Mouse (Mus musculus): ENCODE results near the gene Ccdc88b.

The Ccdc88b gene

DNA sequence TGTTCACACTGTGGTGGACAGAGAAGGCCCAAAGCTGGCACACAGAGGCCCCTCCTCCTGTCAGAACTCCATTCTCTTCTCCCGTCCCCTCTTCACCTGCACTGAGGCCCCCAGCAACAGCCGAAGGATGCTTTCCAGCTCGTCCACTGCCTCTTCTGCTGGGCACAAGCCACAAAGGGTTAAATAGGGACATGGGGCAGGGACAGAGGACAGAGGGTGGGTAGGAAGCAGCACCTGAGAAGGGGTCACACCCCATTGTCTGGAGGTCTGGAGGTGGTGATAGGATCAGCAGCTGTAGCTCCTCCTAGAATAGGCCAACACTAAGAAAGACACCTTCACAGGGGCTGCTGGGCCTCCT, 1.0 kb downstream of the Ccdc88b start:
- DNase-seq (ENCODE audit: low spot score in 2 of 2) = no peak

DNA sequence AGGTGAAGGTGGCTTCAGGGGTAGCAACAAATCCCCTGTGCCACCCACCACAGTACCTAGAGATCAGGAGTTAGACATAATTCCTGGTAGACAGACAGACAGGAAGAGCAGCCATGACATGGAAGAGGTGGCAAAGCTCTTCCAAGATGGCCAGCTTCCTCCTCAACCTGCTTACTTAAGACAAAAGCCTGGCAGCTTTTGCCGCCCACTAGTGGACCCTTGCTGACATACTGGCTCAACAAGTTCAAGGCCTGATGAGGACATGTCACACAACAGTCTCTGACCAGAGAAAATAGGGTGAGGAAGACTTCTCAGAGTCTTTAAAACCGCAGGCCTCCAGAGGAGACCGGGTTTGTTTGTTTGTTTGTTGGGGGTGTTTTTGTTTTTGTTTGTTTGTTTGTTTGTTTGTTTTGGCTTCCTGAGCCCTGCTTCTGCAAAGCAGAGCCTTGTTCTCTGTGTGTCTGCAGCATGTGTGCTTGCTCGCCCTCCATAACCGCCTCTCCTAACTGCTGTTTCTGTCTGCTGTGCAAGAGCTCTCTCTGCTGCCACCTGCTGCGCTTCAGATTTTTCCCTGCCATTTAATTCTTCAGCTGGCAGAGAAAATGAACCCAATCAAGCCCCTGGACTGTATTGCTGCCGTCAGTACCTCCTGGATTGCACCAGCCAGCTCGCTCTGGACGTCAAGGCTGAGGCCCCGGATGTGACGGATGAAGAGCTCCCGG, 1.6 kb downstream of the Ccdc88b start:
- DNase-seq (ENCODE audit: low spot score in 2 of 2) = no peak

DNA sequence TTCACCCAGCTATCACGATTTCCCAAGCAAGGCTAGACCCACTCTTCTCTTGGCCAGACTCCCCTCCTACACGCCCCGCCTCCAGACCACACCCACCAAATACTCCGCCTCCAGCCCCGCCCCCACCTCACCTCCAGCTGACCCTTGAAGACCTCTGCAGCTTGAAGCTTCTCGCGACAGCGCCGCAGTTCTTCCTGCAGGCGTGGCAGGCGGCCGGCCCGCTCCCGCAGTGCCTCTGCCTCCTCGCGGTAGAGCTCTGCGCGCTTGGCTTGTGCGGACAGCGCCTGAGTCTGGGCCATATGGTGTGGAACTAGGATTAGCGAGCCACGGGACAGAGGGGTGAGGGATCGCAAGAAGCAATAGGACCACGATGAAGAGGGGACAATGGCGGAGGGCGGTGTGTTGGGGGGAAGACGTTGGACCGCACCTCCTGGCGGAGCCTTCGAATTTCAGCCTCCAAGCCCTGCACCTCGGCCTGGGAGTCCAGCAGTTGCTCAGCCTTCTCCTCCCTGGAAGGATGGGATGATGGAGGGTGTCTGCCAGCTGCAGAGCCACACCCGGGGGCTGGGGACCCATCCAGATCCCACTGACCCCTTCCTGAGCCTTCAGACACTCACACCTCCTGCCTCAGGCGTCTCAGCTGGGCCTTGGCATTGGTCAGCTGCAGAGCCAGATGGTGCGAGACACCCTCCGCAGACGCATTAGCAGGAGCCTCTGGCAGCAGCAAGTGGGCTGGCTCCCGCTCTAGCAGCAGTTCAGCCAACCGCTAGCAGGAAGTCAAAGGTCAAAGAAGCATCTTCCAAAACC, 2.6 kb downstream of the Ccdc88b start:
- DNase-seq (ENCODE audit: low spot score in 2 of 2) = no peak

DNA sequence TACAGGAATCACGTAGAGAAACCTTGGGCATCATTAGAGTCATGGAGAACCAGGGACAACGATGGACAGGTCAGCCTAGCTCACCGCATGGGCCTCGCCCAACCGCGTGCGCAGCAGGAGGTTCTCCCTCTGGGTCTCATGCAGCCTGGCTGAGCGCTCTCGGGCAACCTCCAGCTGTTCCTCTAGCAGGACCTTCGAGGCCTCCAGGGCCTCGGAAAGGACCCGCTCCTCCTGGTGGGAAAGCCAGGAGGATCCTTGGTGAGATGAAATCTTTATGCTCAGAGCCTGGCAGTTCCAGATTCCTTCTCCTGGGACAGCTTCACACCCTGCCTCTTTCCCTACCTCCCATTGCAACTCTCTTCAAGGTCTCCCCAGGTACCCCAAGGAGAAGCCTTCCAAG, 3.4 kb downstream of the Ccdc88b start:
- DNase-seq (ENCODE audit: low spot score in 2 of 2) = no peak

DNA sequence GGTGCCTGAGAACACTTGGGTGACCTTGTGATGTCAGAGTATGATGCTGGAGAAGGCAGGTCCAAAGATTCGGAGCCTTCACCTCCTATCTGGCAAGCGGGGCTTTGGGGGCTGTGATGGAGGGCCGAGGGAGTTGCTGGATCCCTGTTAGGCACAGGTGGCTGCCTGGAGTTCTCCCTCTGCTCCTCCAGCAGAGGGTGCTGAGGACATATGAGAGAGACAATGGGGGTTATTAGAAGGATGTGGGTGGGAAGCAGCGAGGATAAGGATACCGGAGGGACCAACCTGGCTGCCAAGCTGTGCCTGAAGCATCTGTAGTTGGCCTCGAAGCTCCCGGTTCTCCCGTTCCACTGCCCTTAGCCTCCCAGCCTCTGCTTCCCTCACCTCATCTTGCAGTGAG, 4.1 kb downstream of the Ccdc88b start:
- DNase-seq (ENCODE audit: low spot score in 2 of 2) = no peak

DNA sequence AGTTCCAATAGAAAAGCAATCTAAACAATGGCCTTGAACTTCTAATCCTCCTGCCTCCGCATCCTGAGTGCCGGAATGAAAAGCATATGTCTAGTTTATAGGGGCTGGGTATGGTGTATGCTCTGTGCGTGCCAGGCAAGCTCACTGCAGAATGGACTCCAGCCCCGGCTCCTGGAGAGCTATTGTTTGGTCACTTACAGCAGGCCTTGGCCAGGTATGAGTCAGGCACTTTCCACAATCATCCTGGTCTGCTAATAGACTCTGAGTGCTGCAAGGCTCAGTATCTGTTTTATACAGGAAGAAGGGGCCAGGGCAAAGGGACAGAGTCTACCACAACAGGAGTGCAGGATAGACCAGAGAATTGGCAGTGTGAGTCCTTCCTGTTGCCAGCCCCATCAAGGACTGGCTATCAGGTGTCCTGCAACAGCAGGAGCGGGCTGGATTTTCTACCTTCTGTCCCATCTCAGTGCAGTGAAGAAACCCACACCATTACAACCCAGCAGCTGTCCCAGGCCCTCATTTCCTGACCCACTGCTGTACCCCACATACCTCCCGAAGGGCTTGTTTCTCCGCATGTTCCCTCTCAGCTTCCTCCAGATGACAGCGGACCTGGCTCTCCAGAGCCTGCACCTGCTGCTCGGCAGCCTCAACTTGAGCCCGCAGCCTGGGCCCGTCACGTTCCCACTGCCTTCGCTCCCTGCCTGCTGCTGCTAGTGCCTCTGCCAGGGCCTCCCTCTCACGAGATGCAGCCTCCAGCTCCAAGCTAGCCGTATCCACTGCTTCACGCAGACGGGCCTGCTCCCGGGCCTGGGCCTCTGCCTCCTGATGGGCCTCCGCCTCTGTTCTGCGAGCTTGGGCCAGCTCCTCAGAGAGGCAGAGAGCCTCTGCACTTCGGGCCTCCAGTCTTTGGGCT, 5.4 kb downstream of the Ccdc88b start:
- no peak for DNase-seq (ENCODE audit: low spot score in 2 of 2)

DNA sequence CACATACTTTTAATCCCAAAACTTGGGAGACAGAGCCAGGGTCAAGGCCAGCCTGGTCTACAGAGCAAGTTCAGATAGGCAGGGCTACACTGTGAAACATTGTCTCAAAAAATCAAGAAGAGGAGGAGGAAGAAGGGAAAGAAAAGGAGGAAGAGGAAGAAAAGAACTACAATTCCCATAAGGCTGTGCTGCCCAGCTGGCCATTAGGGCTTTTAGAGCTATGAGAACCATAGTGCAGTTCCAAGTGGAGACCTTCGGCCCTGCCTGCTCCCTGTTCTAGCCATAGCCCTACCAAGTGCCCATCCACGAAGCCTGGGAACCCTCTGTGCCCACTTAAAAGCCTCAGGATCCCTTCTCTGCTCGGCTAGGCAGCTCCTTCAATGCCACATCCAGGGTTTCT, 6.5 kb downstream of the Ccdc88b start:
- DNase-seq (ENCODE audit: low spot score in 2 of 2) = no peak

DNA sequence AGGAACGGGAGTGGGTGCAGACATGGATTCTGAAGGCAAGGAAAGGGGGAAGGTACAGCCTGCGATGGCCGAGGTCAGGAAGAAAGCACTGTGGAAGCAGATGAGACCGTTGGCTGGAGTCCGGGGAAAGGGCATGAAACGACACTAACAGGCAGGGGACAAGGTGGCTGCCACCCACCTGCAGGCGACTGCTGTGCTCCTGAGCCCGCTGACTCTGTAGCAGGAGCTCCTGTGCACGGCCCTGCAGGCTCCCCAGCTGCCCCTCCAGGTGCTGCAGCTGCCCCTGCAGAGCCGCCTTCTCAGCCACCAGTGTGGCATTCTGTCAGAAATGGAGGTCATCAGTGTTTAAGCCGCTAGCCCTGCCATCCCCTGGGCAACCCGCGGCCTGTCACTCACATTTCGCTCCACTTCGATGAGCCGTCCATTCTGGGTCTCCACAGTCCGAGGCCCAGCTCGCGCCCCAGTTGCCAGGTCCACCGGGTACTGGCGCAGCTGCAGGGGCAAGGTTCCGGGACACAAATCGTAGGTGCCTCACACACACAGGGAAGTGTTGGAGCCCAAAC, 8.4 kb downstream of the Ccdc88b start:
- no peak for DNase-seq (ENCODE audit: low spot score in 2 of 2)

DNA sequence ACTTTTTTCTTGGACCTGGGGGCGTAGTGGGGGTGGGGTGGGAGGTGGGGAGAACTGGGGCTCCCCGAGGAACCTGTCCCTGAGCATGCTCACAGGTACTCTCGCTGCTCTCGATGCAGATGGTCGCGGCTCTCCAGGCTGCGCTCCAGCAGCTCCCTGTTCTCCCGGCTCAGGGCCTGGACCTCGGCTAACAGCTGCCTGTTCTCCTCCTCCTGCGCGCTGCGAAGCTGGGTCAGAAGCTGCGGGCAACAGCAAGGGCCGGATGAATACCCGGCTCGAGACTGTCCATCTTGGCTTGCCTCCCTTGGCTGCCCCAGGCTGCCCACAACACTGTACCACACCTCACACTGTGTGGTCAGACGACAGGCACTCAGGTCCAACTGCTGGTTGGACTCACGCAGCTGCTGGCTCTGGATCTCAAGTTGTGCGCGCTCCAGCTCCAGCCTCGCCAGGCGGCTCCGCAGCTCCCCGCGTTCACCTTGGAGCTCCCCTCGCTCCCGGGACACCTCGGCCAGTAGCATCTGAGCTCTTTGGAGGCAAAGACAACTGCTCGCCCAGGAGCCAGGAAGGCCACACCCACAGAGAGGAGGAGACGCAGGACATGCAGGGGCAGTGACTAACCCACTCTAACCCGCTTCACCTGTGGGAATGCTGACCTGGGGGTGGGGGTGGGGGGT, 10.0 kb downstream of the Ccdc88b start:
- DNase-seq (ENCODE audit: low spot score in 2 of 2) = no peak

DNA sequence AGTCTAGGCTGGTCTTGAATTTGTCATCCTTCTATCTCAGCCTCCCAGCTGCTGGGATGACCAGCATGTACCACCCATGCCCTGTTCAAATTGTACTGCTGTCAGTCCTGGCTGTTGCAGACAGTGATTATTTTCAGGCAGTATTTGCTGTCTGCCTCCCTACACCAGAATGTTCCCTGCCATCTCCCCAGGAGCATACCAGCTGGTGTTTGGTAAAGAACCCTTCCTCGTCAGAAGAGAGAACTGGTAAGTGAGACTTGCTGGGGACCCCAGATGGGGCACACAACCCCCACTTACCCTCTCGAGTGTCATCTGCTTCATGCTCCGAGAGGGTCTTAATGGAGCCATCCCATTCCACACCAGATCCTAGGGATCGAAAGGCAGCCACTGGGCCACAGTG, 12.0 kb downstream of the Ccdc88b start:
- no peak for DNase-seq (ENCODE audit: low spot score in 2 of 2)

DNA sequence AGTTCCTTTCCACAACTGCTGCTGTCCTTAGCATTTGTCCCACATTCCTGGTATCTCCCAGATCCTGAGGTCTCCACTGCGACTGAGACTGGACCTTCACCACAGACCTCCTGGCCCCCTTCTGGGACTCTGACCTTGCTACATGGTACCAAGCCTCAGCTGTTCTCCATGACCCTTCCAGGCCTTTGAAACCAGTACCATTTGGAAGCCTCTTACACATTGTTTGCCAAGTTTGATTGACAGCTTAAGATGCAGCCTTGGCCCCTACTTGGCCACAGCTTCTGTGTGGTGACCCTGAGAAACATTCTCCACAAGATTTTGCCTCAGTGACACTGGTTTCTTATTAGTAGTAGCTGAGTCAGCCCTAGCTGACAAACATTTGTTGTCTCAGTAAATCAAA, 15.7 kb downstream of the Ccdc88b start:
- no peak for DNase-seq (ENCODE audit: low spot score in 2 of 2)

DNA sequence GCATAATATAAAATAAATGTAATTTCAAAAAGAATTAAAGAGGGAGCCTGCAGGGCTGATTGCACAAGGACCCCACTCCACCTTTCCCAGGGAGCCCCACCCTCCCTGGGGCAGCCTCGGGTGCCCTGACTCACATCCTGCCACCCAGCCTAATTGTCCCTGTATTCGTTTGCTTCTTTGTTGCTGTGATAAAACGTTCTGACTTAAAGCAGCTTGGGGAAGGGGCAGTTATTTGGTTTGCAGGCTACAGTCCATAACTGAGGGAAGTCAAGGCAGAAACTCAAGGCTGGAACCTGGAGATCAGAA, 16.8 kb downstream of the Ccdc88b start:
- DNase-seq (ENCODE audit: low spot score in 2 of 2) = no peak

DNA sequence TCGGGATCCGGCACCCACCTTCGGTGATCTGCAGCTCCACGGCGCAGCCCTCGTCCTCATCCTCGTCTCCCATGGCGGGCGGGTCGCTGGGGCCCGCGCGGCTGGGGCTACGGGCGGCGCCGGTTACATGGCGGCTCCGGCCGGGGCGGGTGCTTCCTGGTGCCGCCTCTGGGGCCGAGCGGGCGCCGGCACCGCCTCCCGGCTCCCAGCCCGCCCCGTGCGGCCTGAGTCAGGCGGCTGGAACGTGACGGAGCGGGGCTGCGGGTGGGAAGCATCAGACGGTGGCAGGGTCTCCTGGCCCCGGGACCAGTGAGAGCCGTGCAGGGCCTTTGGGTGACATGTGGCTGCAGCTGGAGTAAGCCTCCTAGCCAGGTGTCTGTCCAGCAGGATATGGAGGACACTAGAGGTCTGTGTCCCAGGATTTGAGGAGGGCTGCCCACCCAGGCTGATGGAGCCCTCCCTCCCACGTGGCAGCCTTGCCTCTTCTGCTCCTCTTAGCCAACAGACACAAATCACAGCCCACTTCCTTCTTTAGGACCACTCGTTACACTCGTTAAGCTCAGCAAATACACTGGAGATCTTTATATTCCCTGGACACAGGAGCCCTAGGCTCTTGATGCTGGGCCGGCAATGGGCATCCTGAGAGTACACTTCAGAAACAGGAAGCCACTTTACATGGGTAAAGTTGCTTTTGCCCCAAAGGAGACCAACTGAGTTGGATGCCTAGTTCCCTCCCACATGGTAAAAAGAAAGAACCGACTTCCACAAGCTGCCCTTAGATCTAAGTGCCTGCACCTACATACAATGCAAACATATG, 17.3 kb downstream of the Ccdc88b start, which contains the start of gene Rps6ka4:
Gene Rps6ka4, minus strand, starts transcription at position 162 of the 817 bp plus-strand sequence.
- DNase-seq (ENCODE audit: low spot score in 2 of 2) = peak; percentile 47 to 49

DNA sequence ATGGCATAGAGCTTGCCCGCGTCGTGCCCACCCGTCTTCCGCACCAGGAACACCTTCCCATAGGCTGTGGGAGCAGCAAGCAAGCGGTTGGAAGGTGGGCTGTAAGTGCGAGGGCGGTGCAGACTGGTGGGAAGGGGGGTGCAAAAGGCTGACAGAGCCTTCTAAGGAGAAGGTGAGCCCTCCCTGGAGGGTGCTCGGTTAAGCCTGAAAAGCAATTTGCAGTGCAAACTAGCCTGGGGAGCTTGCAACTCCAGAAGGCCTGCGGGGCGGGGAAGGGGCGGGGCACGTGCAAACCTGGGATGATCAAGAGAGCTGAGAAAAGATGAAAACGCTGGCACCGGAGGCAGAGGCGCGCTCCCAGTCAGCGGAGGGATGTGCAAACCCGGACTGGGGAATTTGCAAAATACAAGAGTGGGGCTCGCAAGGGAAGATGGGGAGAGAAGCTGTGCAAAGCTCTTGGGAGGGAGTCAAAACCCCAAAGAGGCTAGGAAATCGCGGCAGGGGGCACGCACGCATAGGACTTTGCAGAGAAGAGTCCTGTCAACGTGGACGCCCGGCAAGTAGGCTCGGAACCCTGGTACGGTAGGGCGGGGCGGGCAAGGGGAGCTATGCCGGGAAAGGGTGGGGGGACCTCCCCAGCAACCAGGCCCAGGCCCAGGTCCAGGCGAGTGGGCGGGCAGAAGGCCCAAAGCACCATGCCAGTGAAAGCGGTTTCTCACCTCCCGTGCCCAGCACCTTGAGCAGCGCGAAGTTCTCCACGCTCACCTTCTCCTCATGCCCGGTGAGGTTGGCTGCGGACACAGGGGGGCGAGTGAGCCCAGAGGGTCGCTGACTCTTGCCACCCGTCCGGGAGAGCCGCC, 18.2 kb downstream of the Ccdc88b start:
- peak; percentile 67 to 68 for DNase-seq (ENCODE audit: low spot score in 2 of 2)

DNA sequence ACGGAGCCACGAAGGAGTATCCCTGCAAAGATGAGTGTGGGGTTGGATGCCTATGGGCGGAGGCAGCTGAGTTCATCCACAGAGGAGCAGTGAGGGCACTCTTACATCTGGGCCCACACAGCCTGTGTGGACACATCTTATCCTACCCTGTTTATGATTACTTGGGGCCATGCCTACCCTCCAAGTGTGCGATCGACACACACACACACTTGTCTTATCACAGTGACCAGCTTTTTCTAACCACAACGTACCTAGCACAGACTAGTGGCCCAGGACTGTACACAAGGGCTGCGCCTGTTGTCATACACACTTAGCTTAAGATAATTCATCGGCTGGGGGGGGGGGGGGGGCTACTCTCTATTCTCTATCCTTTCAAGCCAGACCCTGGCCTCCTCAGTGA, 25.6 kb downstream of the Ccdc88b start:
- DNase-seq (ENCODE audit: low spot score in 2 of 2) = no peak

DNA sequence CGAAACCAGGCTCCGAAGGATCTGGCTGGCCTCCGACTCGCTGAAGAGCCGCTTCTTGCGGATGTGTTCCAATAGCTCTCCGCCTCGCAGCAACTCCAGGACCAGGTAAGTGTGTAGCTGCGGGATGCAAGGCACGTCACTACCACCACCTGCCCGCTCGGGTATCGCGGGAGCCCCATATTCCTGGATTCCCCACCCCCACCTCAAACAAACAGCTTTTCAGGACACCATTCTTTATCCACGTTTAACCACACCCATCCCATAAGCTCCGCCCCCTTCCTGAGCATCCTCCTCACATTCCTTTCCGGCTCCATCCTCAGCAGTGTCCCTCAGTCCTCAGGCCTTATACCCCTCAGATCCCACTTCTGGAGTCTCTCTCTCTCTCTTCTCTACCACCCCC, 26.7 kb downstream of the Ccdc88b start:
- DNase-seq (ENCODE audit: low spot score in 2 of 2) = no peak

DNA sequence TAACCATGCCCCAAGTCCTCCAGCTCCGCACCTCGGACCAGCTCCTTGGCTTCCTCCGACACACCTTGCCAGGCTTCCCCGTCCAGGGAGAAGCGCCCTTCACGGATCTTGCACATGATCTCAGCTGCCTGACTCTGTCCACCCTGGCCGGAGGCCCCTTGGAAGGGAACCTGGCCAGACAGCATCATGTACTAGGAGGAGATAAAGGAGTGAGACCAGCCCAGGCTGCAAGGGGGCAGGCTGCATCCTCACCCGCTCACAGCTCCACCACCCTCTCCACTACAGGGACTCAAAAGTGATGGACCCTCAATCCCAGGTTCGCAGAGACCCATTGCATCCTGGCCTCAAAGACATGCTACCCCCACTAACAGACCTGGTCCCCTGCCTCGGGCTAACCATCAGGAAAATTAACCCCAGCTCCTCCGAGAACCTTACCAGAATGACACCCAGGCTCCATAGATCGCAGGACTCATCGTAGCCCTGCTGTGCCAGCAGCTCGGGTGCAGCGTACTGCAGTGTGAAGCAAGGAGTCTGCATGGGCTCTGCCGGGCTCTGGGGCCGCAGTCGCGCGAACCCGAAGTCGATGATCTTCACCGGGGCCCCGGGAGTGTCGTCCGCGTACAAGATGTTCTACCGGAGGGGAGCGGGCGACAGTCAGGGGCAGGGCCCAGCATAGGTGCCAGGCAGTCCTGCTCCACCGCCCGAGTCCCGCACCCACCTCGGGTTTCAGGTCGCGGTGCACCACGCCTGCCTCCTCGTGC, 27.3 kb downstream of the Ccdc88b start:
- no peak for DNase-seq (ENCODE audit: low spot score in 2 of 2)

DNA sequence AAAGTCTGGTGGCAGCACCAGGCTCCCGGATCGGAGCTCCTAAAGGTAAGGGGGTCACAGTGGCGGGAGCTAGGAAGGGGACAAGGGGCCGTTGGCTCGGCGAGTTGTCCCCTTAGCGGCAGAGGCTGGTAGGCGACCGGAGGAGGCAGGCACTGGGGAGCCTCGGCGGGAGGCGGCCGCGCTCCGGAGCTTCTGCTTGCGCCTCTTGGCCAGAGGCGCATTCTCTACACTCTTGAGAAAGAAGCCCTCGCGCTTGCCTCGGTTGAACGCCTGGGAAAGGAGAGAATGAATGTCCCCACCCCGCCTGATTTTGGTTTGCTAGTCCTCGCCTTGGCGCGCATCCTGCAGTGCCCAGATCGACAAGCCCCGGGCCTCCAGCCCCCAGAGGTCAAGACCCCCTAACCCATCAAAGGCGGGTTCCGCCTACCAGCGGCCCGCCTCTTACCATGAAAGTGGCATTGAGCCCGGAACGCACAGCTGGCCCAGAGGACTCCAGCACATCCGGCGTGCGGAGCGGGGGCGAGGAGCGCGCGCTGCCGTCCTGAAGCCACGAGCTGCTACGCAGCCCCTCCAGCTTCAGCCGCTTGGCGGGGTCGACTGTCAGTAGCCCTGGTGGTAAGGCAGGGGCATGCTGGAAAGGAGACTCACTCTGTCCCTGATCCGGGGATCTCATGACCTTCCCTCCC, 28.0 kb downstream of the Ccdc88b start:
- no peak for DNase-seq (ENCODE audit: low spot score in 2 of 2)
